Mouse (Mus musculus) MEL (cell line): ENCODE results near the gene Txnrd2. TPM values are rescaled to one million over a fixed set of nuclear protein-coding genes. Genes with fewer than 3 reads are reported as not detected.

Experiments
- DNase-seq: peaks from one replicate; pipeline ENCODE4 v3.0.0; 2011; ENCODE audit warnings: low read depth, low spot score
- H3K27ac ChIP-seq: 2 replicates; pipeline ENCODE4 v1.5.1; 2012; ENCODE audit warnings: low read depth, mild to moderate bottlenecking, control low read depth, low read length, moderate library complexity; ENCODE audit not compliant: control insufficient read depth
- H3K27me3 ChIP-seq, 2 experiments: fragments of 150-350 bp in 1 of 2; sonication (generic) in 1 of 2; 2 replicates each; pipeline ENCODE4 v1.6.1; 2012; ENCODE audit warnings: low read length in 2 of 2, mild to moderate bottlenecking in 2 of 2, improper control_type of control experiment in 1 of 2, moderate library complexity in 1 of 2; ENCODE audit not compliant: insufficient read depth in 2 of 2, control insufficient read depth in 1 of 2
- H3K36me3 ChIP-seq, 2 experiments: 2 replicates each; pipeline ENCODE4 v1.6.1; 2012 to 2014; ENCODE audit warnings: low read length in 2 of 2, improper control_type of control experiment in 1 of 2, inconsistent platforms in 1 of 2, mild to moderate bottlenecking in 1 of 2; ENCODE audit not compliant: insufficient read depth in 2 of 2, control insufficient read depth in 1 of 2
- H3K4me1 ChIP-seq, 2 experiments: fragments of 150-350 bp in 1 of 2; sonication (generic) in 1 of 2; 2 replicates each; pipeline ENCODE4 v1.6.1; 2012; ENCODE audit warnings: low read length in 2 of 2, improper control_type of control experiment in 1 of 2, mild to moderate bottlenecking in 1 of 2; ENCODE audit not compliant: insufficient read depth in 2 of 2, control insufficient read depth in 1 of 2
- H3K4me3 ChIP-seq, 2 experiments: fragments of 150-350 bp in 1 of 2; sonication (generic) in 1 of 2; 2 replicates each; pipeline ENCODE4 v1.5.1; 2012; ENCODE audit warnings: low read depth in 2 of 2, low read length in 2 of 2, mild to moderate bottlenecking in 2 of 2, moderate library complexity in 2 of 2, control low read depth in 1 of 2, improper control_type of control experiment in 1 of 2; ENCODE audit not compliant: control insufficient read depth in 1 of 2, insufficient read depth in 1 of 2
- H3K79me2 ChIP-seq: 2 replicates; pipeline ENCODE4 v1.6.1; 2012; ENCODE audit warnings: mild to moderate bottlenecking, low read length, moderate library complexity; ENCODE audit not compliant: control insufficient read depth, poor library complexity, insufficient read depth
- H3K9ac ChIP-seq: 2 replicates; pipeline ENCODE4 v1.6.1; 2012; ENCODE audit warnings: low read depth, mild to moderate bottlenecking, control low read depth, low read length, moderate library complexity; ENCODE audit not compliant: control insufficient read depth, poor library complexity, severe bottlenecking
- H3K9me3 ChIP-seq: fragments of 150-350 bp; sonication (generic); replicated peaks from 2 replicates; pipeline ENCODE4 v1.6.1; 2012; ENCODE audit warnings: mild to moderate bottlenecking, low read length, improper control_type of control experiment, moderate library complexity; ENCODE audit not compliant: insufficient read depth
- ELF1 ChIP-seq: IDR thresholded peaks from 2 replicates; pipeline ENCODE4 v1.6.1; 2014; ENCODE audit warnings: low read depth, mild to moderate bottlenecking, inconsistent platforms, low read length, improper control_type of control experiment, moderate library complexity
- GABPA ChIP-seq: IDR thresholded peaks from 2 replicates; pipeline ENCODE4 v1.6.1; 2012; ENCODE audit warnings: low read depth, mild to moderate bottlenecking, inconsistent platforms, low read length, improper control_type of control experiment, moderate library complexity
- GATA1 ChIP-seq: IDR thresholded peaks from 2 replicates; pipeline ENCODE4 v1.6.1; 2011; ENCODE audit warnings: low read depth, low read length, improper control_type of control experiment
- HCFC1 ChIP-seq: IDR thresholded peaks from 2 replicates; pipeline ENCODE4 v1.6.1; 2012; ENCODE audit warnings: low read depth, mild to moderate bottlenecking, inconsistent platforms, low read length, improper control_type of control experiment, moderate library complexity
- KAT2A ChIP-seq: conservative IDR thresholded peaks from 2 replicates; pipeline ENCODE4 v1.6.1; 2012; ENCODE audit warnings: low read depth, low read length, improper control_type of control experiment, inconsistent platforms
- MAFK ChIP-seq: IDR thresholded peaks from 2 replicates; pipeline ENCODE4 v1.6.1; 2011; ENCODE audit warnings: low read depth, mild to moderate bottlenecking, low read length, improper control_type of control experiment, borderline replicate concordance
- MAZ ChIP-seq: IDR thresholded peaks from 2 replicates; pipeline ENCODE4 v1.6.1; 2012; ENCODE audit warnings: low read depth, mild to moderate bottlenecking, inconsistent platforms, low read length, improper control_type of control experiment
- MEF2A ChIP-seq: IDR thresholded peaks from 2 replicates; pipeline ENCODE4 v1.6.1; 2014; ENCODE audit warnings: low read depth, mild to moderate bottlenecking, inconsistent platforms, low read length, improper control_type of control experiment; ENCODE audit not compliant: poor library complexity, insufficient replicate concordance, severe bottlenecking; ENCODE audit errors: extremely low read depth
- MXI1 ChIP-seq: IDR thresholded peaks from 2 replicates; pipeline ENCODE4 v1.6.1; 2011; ENCODE audit warnings: mild to moderate bottlenecking, low read depth, low read length, improper control_type of control experiment
- MYB ChIP-seq: IDR thresholded peaks from 2 replicates; pipeline ENCODE4 v1.6.1; 2011; ENCODE audit warnings: mild to moderate bottlenecking, low read depth, low read length, improper control_type of control experiment
- MYC ChIP-seq: IDR thresholded peaks from 2 replicates; pipeline ENCODE4 v1.6.1; 2011; ENCODE audit warnings: low read depth, mild to moderate bottlenecking, low read length, improper control_type of control experiment, moderate library complexity
- NELFE ChIP-seq: IDR thresholded peaks from 2 replicates; pipeline ENCODE4 v1.6.1; 2011; ENCODE audit warnings: low read depth, low read length, improper control_type of control experiment
- NRF1 ChIP-seq: IDR thresholded peaks from 2 replicates; pipeline ENCODE4 v1.6.1; 2014; ENCODE audit warnings: low read depth, mild to moderate bottlenecking, inconsistent platforms, low read length, improper control_type of control experiment, moderate library complexity; ENCODE audit not compliant: poor library complexity, insufficient read depth, severe bottlenecking
- POLR2A ChIP-seq, 2 experiments: IDR thresholded peaks; 2 replicates each; pipeline ENCODE4 v1.6.1; 2011 to 2012; ENCODE audit warnings: low read length in 2 of 2, mild to moderate bottlenecking in 2 of 2, control low read depth in 1 of 2, improper control_type of control experiment in 1 of 2, low read depth in 1 of 2, moderate library complexity in 1 of 2; ENCODE audit not compliant: control insufficient read depth in 1 of 2, insufficient read depth in 1 of 2, poor library complexity in 1 of 2
- POLR2AphosphoS2 ChIP-seq: IDR thresholded peaks from 2 replicates; pipeline ENCODE4 v1.6.1; 2011; ENCODE audit warnings: low read length, improper control_type of control experiment
- POLR2AphosphoS5 ChIP-seq: IDR thresholded peaks from 2 replicates; pipeline ENCODE4 v1.6.1; 2012; ENCODE audit warnings: low read depth, borderline replicate concordance, mild to moderate bottlenecking, inconsistent platforms, low read length, moderate library complexity, mixed read lengths
- SMC3 ChIP-seq: IDR thresholded peaks from 2 replicates; pipeline ENCODE4 v1.6.1; 2011; ENCODE audit warnings: low read depth, low read length, improper control_type of control experiment
- TBP ChIP-seq: IDR thresholded peaks from 2 replicates; pipeline ENCODE4 v1.8.0; 2011; ENCODE audit warnings: low read depth, low read length, improper control_type of control experiment
- TCF12 ChIP-seq: IDR thresholded peaks from 2 replicates; pipeline ENCODE4 v1.6.1; 2014; ENCODE audit warnings: low read depth, mild to moderate bottlenecking, inconsistent platforms, low read length, improper control_type of control experiment, moderate library complexity
- USF1 ChIP-seq: IDR thresholded peaks from 2 replicates; pipeline ENCODE4 v1.6.1; 2014; ENCODE audit warnings: low read depth, mild to moderate bottlenecking, inconsistent platforms, low read length, improper control_type of control experiment, moderate library complexity
- ZKSCAN1 ChIP-seq: IDR thresholded peaks from 2 replicates; pipeline ENCODE4 v1.6.1; 2012; ENCODE audit warnings: low read depth, mild to moderate bottlenecking, inconsistent platforms, low read length, improper control_type of control experiment, moderate library complexity
- ZMIZ1 ChIP-seq: IDR thresholded peaks from 2 replicates; pipeline ENCODE4 v1.6.1; 2012; ENCODE audit warnings: low read depth, mild to moderate bottlenecking, inconsistent platforms, low read length, improper control_type of control experiment, moderate library complexity
- ZNF384 ChIP-seq: IDR thresholded peaks from 2 replicates; pipeline ENCODE4 v1.6.1; 2012; ENCODE audit warnings: low read depth, mild to moderate bottlenecking, inconsistent platforms, low read length, improper control_type of control experiment
- polyA plus RNA-seq, 2 experiments: library from polyadenylated mRNA; stranded (reverse) in 1 of 2; unstranded in 1 of 2; fragments of >175 nt in 1 of 2; fragments of >200 nt in 1 of 2; gene quantifications; 2 replicates each; pipeline versions ENCODE4 v1.2.1 to v1.2.4; 2012; ENCODE audit warnings: low replicate concordance in 2 of 2, low read depth in 1 of 2; ENCODE audit not compliant: insufficient read length in 2 of 2, insufficient read depth in 1 of 2, missing spikeins in 1 of 2
- total RNA-seq: library from RNA; depleted of rRNA; stranded (reverse); fragments of 300-350 nt; gene quantifications from 2 replicates; pipeline ENCODE4 v1.2.3, GENCODE M21; 2012

Txnrd2 gene
- total and polyA plus RNA-seq, 3 experiments: 31.2 to 46.8 TPM; not detected in 1

- peaks cover 8 to 18% of the 10 kb centered on the region in 2 experiments for H3K4me1 ChIP-seq
- TF ChIP-seq ZKSCAN1: no peak
- TF ChIP-seq USF1: no peak
- TF ChIP-seq ZNF384: no peak
- TF ChIP-seq KAT2A: no peak
- no peak for TF ChIP-seq NRF1
- no peak for TF ChIP-seq TBP
- TF ChIP-seq MAFK: no peak
- TF ChIP-seq SMC3: no peak
Observed at GRCm38 (mm10) chr16:18383045-18383726, 43.0 kb upstream of the Txnrd2 start.

GRCm38 (mm10) chr16:18383756-18384155 lies 42.4 kb upstream of the Txnrd2 start:
- no peak for DNase-seq
- Histone ChIP-seq H3K4me1 (peaks cover 13 to 24% of the 10 kb centered on the region in 2 experiments), H3K27ac (no peak overlapping the region), H3K4me3 (no peak overlapping the region), H3K9me3 (no peaks in the 10 kb centered on the region), H3K27me3 (no peaks in the 10 kb centered on the region), H3K36me3 (peaks cover 0 to 23% of the 10 kb centered on the region in 2 experiments; a peak in 2 of 4 replicates), H3K9ac (no peak overlapping the region), H3K79me2 (no peaks in the 10 kb centered on the region)
- TF ChIP-seq POLR2AphosphoS2 (no peak), ZMIZ1 (no peak), GATA1 (no peak), ZNF384 (no peak), TCF12 (no peak), MYB (no peak), ELF1 (no peak), GABPA (no peak), MAZ (no peak), NELFE (no peak), MXI1 (no peak), MEF2A (no peak), POLR2A (IDR thresholded peaks at IDR 0.05; ENCODE audit: control insufficient read depth in 1 of 2, insufficient read depth in 1 of 2, low read depth in 1 of 2, low read length in 2 of 2, poor library complexity in 1 of 2) (no peak), MYC (no peak), HCFC1 (no peak), TBP (no peak), POLR2AphosphoS5 (no peak), SMC3 (no peak)

More at GRCm38 (mm10) chr16:18383045-18383726, 43.0 kb upstream of the Txnrd2 start:
- Histone ChIP-seq H3K79me2 (no peaks in the 10 kb centered on the region), H3K36me3 (peaks cover 0 to 18% of the 10 kb centered on the region in 2 experiments; a peak in 2 of 4 replicates), H3K27me3 (no peaks in the 10 kb centered on the region), H3K9me3 (no peaks in the 10 kb centered on the region), H3K4me3 (no peak overlapping the region), H3K9ac (no peak overlapping the region), H3K27ac (no peak overlapping the region)
- DNase-seq: no peak
